Mouse (Mus musculus) CH12.LX (cell line): Measurements from ENCODE around the gene Olfr8.
"Not testable (repeated sequence)": the region's sequence is repeated elsewhere in the genome, so short reads cannot be mapped to it uniquely, and the experiment has no call there.

Experiments
- E2F4 ChIP-seq: IDR thresholded peaks from 2 replicates; pipeline ENCODE4 v1.6.1; 2011; ENCODE audit warnings: low read depth, low read length, improper control_type of control experiment; ENCODE audit not compliant: insufficient replicate concordance
- MEF2A ChIP-seq: IDR thresholded peaks from 2 replicates; pipeline ENCODE4 v1.6.1; 2014; ENCODE audit warnings: low read depth, mild to moderate bottlenecking, inconsistent platforms, low read length, improper control_type of control experiment, borderline replicate concordance
- PAX5 ChIP-seq: IDR thresholded peaks from 2 replicates; pipeline ENCODE4 v1.6.1; 2012; ENCODE audit warnings: low read length, inconsistent platforms, mixed read lengths
- POLR2A ChIP-seq: IDR thresholded peaks from 2 replicates; pipeline ENCODE4 v1.6.1; 2011; ENCODE audit warnings: low read depth, mild to moderate bottlenecking, improper control_type of control experiment, low read length

DNA sequence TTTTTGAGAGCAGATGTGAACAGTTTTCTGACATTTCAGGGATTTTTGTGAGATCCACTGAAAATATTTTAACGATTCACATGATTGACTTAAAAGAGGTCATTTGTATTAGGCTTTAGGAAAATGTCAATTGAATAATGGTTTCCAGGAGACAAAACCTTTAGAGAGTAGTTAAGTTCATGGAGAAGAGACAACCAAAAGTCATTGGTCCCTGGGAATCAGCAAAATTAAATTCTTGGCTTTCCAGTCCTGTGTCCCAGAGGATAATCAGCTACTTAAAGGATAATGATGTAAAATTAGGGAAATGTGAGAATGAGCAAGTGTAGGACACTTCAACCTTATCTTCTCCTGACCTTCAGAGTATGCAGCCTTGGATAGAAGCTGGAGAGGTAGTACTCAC, at the start of gene Olfr8:
- TF ChIP-seq POLR2A, PAX5, MEF2A, E2F4: not testable (repeated sequence)
